Mouse (Mus musculus) lung, embryonic 16.5 days (tissue): ENCODE measurements around the gene Ntsr1. TPM values are rescaled to one million over a fixed set of nuclear protein-coding genes. Genes with fewer than 3 reads are reported as not detected.

Source experiments
- ATAC-seq: fragments of 200-750 bp; cut with Nextera tagmentation; 2 replicates; pipeline ENCODE4 v1.8.0; 2017; ENCODE audit warnings: low read depth, mild to moderate bottlenecking, moderate library complexity
- H3K27ac ChIP-seq: fragments of 300-500 bp; sonication (generic); 2 replicates; pipeline ENCODE4 v1.5.1; 2014; ENCODE audit warnings: mild to moderate bottlenecking, control low read depth, low read length
- H3K27me3 ChIP-seq: fragments of 300-500 bp; sonication (generic); 2 replicates; pipeline ENCODE4 v1.6.1; 2014; ENCODE audit warnings: low read depth, low read length, mixed read lengths; ENCODE audit not compliant: control insufficient read depth, insufficient read depth
- H3K36me3 ChIP-seq: fragments of 300-500 bp; sonication (generic); 2 replicates; pipeline ENCODE4 v1.6.1; 2014; ENCODE audit warnings: low read length; ENCODE audit not compliant: control insufficient read depth, insufficient read depth
- H3K4me1 ChIP-seq: fragments of 300-500 bp; sonication (generic); replicated peaks from 2 replicates; pipeline ENCODE4 v1.6.1; 2014; ENCODE audit warnings: low read length, mixed read lengths; ENCODE audit not compliant: control insufficient read depth, insufficient read depth
- H3K4me2 ChIP-seq: fragments of 300-500 bp; sonication (generic); 2 replicates; pipeline ENCODE4 v1.6.1; 2014; ENCODE audit warnings: low read depth, low read length, control low read depth
- H3K4me3 ChIP-seq: fragments of 300-500 bp; sonication (generic); 2 replicates; pipeline ENCODE4 v1.5.1; 2014; ENCODE audit warnings: mild to moderate bottlenecking, low read length, control low read depth
- H3K9ac ChIP-seq: fragments of 300-500 bp; sonication (generic); 2 replicates; pipeline ENCODE4 v1.6.1; 2014; ENCODE audit warnings: low read length, control low read depth
- H3K9me3 ChIP-seq: fragments of 300-500 bp; sonication (generic); 2 replicates; pipeline ENCODE4 v1.6.1; 2016; ENCODE audit warnings: low read length; ENCODE audit not compliant: control insufficient read depth
- WGBS: fragments of 180-500 bp; shearing (Covaris S2); extraction: QIAGEN DNeasy Blood & Tissue Kit; methylation state at CpG from one replicate; pipeline ENCODE4 v1.1.7; 2014; 5-methylcytosine and 5-hydroxymethylcytosine counted together
- polyA plus RNA-seq: library from polyadenylated mRNA; unstranded; fragments of >200 nt; fragmentation: Nextera tagmentation; extraction: Ambion mirVana; gene quantifications from 2 replicates; pipeline ENCODE4 v1.2.1, GENCODE M21; 2015

Ntsr1 gene
- polyA plus RNA-seq, 1 experiment from 2014 or later, result 0.98 TPM

DNA sequence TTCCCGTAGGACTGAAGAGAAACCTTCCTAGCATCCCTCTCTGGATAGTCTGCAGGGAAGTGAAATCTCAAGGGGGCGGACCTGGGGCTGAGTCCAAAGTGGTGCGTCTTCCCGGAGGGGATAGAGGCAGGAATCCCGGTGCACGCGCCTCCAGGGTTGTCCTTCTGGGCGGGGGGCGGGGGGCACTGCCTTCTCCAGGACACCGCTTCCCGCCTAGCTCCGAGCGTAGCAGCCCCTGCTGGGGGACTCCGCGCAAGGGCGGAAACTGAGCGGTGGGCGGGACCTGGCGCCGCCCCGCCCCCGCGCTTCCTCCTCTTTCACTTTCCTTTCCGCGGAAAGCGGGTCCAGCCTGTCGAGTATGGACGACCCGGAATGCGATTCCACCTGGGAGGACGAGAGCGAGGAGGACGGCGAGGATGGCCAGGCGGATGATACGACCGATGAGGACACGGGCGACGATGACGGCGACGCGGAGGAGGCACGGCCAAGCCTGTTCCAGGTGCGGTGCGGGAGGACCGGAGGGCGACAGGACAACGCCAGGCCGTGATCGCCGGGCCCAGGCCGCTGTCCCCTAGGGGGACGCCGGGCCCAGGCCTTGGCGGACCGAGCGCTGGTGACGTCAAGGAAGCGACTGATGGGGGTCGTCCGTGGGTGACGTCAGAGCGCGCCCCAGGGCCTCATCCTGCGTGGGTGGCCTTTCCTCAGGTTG is 89.5 kb downstream of the Ntsr1 start, which contains the start of gene Ogfr:
Gene Ogfr (plus strand): TSS at position 123 of the 709 bp plus-strand sequence.
- Histone ChIP-seq H3K4me1 (peaks cover 6% of the 10 kb centered on the region), H3K27me3 (no peaks in the 10 kb centered on the region), H3K9me3 (no peaks in the 10 kb centered on the region), H3K27ac (peak within 1 kb of the TSS; percentile 92), H3K4me3 (peak within 1 kb of the TSS; percentile 97), H3K4me2 (peak within 1 kb of the TSS; percentile 84), H3K9ac (peak within 1 kb of the TSS; percentile 93), H3K36me3 (peaks cover 38% of the 10 kb centered on the region)
- peak; percentile 96 for ATAC-seq
- WGBS, result under 1% methylated on average over 52 of the region's 67 CpGs

Other genes with a start within 250 kb of the Ntsr1 start
- gene Rps21, start 242.6 kb upstream of the Ntsr1 start, polyA plus RNA-seq, result 455 and 526 TPM in 2 replicates
- gene Cables2, start 226.5 kb upstream of the Ntsr1 start, polyA plus RNA-seq, result 6.3 and 8.4 TPM in 2 replicates
- gene Rbbp8nl, start 210.1 kb upstream of the Ntsr1 start, polyA plus RNA-seq, result 2.7 and 2.8 TPM in 2 replicates
- 23.2 and 25.3 TPM in 2 replicates for gene Gata5, start 165.3 kb upstream of the Ntsr1 start, polyA plus RNA-seq
- gene Slco4a1, start 43.7 kb upstream of the Ntsr1 start, polyA plus RNA-seq, result 0.98 and 1.2 TPM in 2 replicates
- 27.4 and 28.7 TPM in 2 replicates for gene Mrgbp, start 81.3 kb downstream of the Ntsr1 start, polyA plus RNA-seq
- 46.9 and 51.8 TPM in 2 replicates for gene Ogfr, start 89.3 kb downstream of the Ntsr1 start, polyA plus RNA-seq
- gene Col9a3, start 97.8 kb downstream of the Ntsr1 start, polyA plus RNA-seq, result 36.9 and 38.3 TPM in 2 replicates
- gene Tcfl5, start 142.7 kb downstream of the Ntsr1 start, polyA plus RNA-seq, result 0.15 TPM in 1 of 2 replicates, not detected in the other
- 27.6 and 28.2 TPM in 2 replicates for gene Dido1, start 210.0 kb downstream of the Ntsr1 start, polyA plus RNA-seq
- gene Gid8, start 210.1 kb downstream of the Ntsr1 start, polyA plus RNA-seq, result 49.4 and 50.9 TPM in 2 replicates
- gene Slc17a9, start 225.3 kb downstream of the Ntsr1 start, polyA plus RNA-seq, result 1.5 and 2.1 TPM in 2 replicates